Mouse (Mus musculus): ENCODE measurements around the gene Enox1. TPM values are rescaled to one million over a fixed set of nuclear protein-coding genes. Genes with fewer than 3 reads are reported as not detected.

Gene Enox1
- polyA plus RNA-seq, 1 experiment from 2014 or later, result 2.4 TPM

- WGBS, result 67% methylated on average over 2 of the region's 2 CpGs
Observed at GRCm38 (mm10) chr14:77369070-77369469, 212.5 kb downstream of the Enox1 start.

GRCm38 (mm10) chr14:77370521-77370920, 214.0 kb downstream of the Enox1 start:
- H3K4me2 ChIP-seq (ENCODE audit: low read depth, low read length), result no peak overlapping the region
- H3K27me3 ChIP-seq (ENCODE audit: control insufficient read depth, insufficient read depth, low read depth, low read length), result no peaks in the 10 kb centered on the region
- no peaks in the 10 kb centered on the region for H3K9me3 ChIP-seq (ENCODE audit: control insufficient read depth, low read length)
- H3K27ac ChIP-seq (ENCODE audit: low read length), result no peak overlapping the region
- no peak for ATAC-seq (ENCODE audit: low read depth)
- H3K36me3 ChIP-seq (ENCODE audit: control insufficient read depth, insufficient read depth, low read length), result no peaks in the 10 kb centered on the region
- H3K4me1 ChIP-seq (replicated peaks; ENCODE audit: control insufficient read depth, insufficient read depth, low read length), result no peaks in the 10 kb centered on the region; the same call in 1 of the 2 replicates
- 82% methylated on average over 3 of the region's 3 CpGs for WGBS
- no peak overlapping the region for H3K9ac ChIP-seq (ENCODE audit: low read length)
- no peak overlapping the region for H3K4me3 ChIP-seq (ENCODE audit: low read length)

More at GRCm38 (mm10) chr14:77369070-77369469, 212.5 kb downstream of the Enox1 start:
- no peaks in the 10 kb centered on the region for H3K27me3 ChIP-seq (ENCODE audit: control insufficient read depth, insufficient read depth, low read depth, low read length)
- H3K9ac ChIP-seq (ENCODE audit: low read length), result no peak overlapping the region
- no peak for ATAC-seq (ENCODE audit: low read depth)
- H3K4me2 ChIP-seq (ENCODE audit: low read depth, low read length), result no peak overlapping the region
- H3K4me3 ChIP-seq (ENCODE audit: low read length), result no peak overlapping the region
- no peak overlapping the region for H3K27ac ChIP-seq (ENCODE audit: low read length)
- H3K4me1 ChIP-seq (replicated peaks; ENCODE audit: control insufficient read depth, insufficient read depth, low read length), result no peaks in the 10 kb centered on the region; the same call in 1 of the 2 replicates
- no peaks in the 10 kb centered on the region for H3K9me3 ChIP-seq (ENCODE audit: control insufficient read depth, low read length)
- no peaks in the 10 kb centered on the region for H3K36me3 ChIP-seq (ENCODE audit: control insufficient read depth, insufficient read depth, low read length)

- no peak overlapping the region for H3K4me3 ChIP-seq (ENCODE audit: low read length)
- no peak for ATAC-seq (ENCODE audit: low read depth)
- H3K9me3 ChIP-seq (ENCODE audit: control insufficient read depth, low read length), result no peaks in the 10 kb centered on the region
- no peak overlapping the region for H3K27ac ChIP-seq (ENCODE audit: low read length)
- H3K27me3 ChIP-seq (ENCODE audit: control insufficient read depth, insufficient read depth, low read depth, low read length), result no peaks in the 10 kb centered on the region
- WGBS, result 59% methylated on average over 5 of the region's 5 CpGs
- no peak overlapping the region for H3K4me2 ChIP-seq (ENCODE audit: low read depth, low read length)
- no peak overlapping the region for H3K9ac ChIP-seq (ENCODE audit: low read length)
- no peaks in the 10 kb centered on the region for H3K36me3 ChIP-seq (ENCODE audit: control insufficient read depth, insufficient read depth, low read length)
- no peaks in the 10 kb centered on the region; the same call in 1 of the 2 replicates for H3K4me1 ChIP-seq (replicated peaks; ENCODE audit: control insufficient read depth, insufficient read depth, low read length)
Observed at GRCm38 (mm10) chr14:77371977-77372376, 215.4 kb downstream of the Enox1 start.

- no peak overlapping the region for H3K27ac ChIP-seq (ENCODE audit: low read length)
- H3K4me3 ChIP-seq (ENCODE audit: low read length), result no peak overlapping the region
- H3K4me2 ChIP-seq (ENCODE audit: low read depth, low read length), result no peak overlapping the region
- no peaks in the 10 kb centered on the region for H3K9me3 ChIP-seq (ENCODE audit: control insufficient read depth, low read length)
- WGBS, result 49% methylated on average over 3 of the region's 3 CpGs
- no peaks in the 10 kb centered on the region; the same call in 1 of the 2 replicates for H3K4me1 ChIP-seq (replicated peaks; ENCODE audit: control insufficient read depth, insufficient read depth, low read length)
- H3K36me3 ChIP-seq (ENCODE audit: control insufficient read depth, insufficient read depth, low read length), result no peaks in the 10 kb centered on the region
- H3K27me3 ChIP-seq (ENCODE audit: control insufficient read depth, insufficient read depth, low read depth, low read length), result no peaks in the 10 kb centered on the region
- ATAC-seq (ENCODE audit: low read depth), result no peak
- H3K9ac ChIP-seq (ENCODE audit: low read length), result no peak overlapping the region
Observed at GRCm38 (mm10) chr14:77373119-77373518, 216.6 kb downstream of the Enox1 start.

GRCm38 (mm10) chr14:77375054-77375453, 218.5 kb downstream of the Enox1 start:
- no peak overlapping the region for H3K9ac ChIP-seq (ENCODE audit: low read length)

GRCm38 (mm10) chr14:77375618-77376017, 219.1 kb downstream of the Enox1 start:
- Histone ChIP-seq H3K27me3 (ENCODE audit: control insufficient read depth, insufficient read depth, low read depth, low read length) (no peaks in the 10 kb centered on the region), H3K9me3 (ENCODE audit: control insufficient read depth, low read length) (no peaks in the 10 kb centered on the region), H3K36me3 (ENCODE audit: control insufficient read depth, insufficient read depth, low read length) (no peaks in the 10 kb centered on the region), H3K27ac (ENCODE audit: low read length) (no peak overlapping the region), H3K9ac (ENCODE audit: low read length) (no peak overlapping the region), H3K4me1 (replicated peaks; ENCODE audit: control insufficient read depth, insufficient read depth, low read length) (no peaks in the 10 kb centered on the region), H3K4me3 (ENCODE audit: low read length) (no peak overlapping the region), H3K4me2 (ENCODE audit: low read depth, low read length) (no peak overlapping the region)
- 42% methylated on average over 9 of the region's 9 CpGs for WGBS
- ATAC-seq (ENCODE audit: low read depth), result no peak

More at GRCm38 (mm10) chr14:77375054-77375453, 218.5 kb downstream of the Enox1 start:
- no peaks in the 10 kb centered on the region for H3K4me1 ChIP-seq (replicated peaks; ENCODE audit: control insufficient read depth, insufficient read depth, low read length)
- no peak for ATAC-seq (ENCODE audit: low read depth)
- no peak overlapping the region for H3K4me2 ChIP-seq (ENCODE audit: low read depth, low read length)
- 29% methylated on average over 2 of the region's 2 CpGs for WGBS
- no peaks in the 10 kb centered on the region for H3K9me3 ChIP-seq (ENCODE audit: control insufficient read depth, low read length)
- no peak overlapping the region for H3K4me3 ChIP-seq (ENCODE audit: low read length)
- H3K36me3 ChIP-seq (ENCODE audit: control insufficient read depth, insufficient read depth, low read length), result no peaks in the 10 kb centered on the region
- H3K27ac ChIP-seq (ENCODE audit: low read length), result no peak overlapping the region
- no peaks in the 10 kb centered on the region for H3K27me3 ChIP-seq (ENCODE audit: control insufficient read depth, insufficient read depth, low read depth, low read length)

GRCm38 (mm10) chr14:77376731-77377130, 220.2 kb downstream of the Enox1 start:
- H3K4me1 ChIP-seq (replicated peaks; ENCODE audit: control insufficient read depth, insufficient read depth, low read length), result no peaks in the 10 kb centered on the region
- 59% methylated on average over 7 of the region's 7 CpGs for WGBS
- H3K27me3 ChIP-seq (ENCODE audit: control insufficient read depth, insufficient read depth, low read depth, low read length), result no peaks in the 10 kb centered on the region
- no peaks in the 10 kb centered on the region for H3K9me3 ChIP-seq (ENCODE audit: control insufficient read depth, low read length)
- no peak overlapping the region for H3K9ac ChIP-seq (ENCODE audit: low read length)
- no peak for ATAC-seq (ENCODE audit: low read depth)
- no peak overlapping the region for H3K4me2 ChIP-seq (ENCODE audit: low read depth, low read length)
- H3K27ac ChIP-seq (ENCODE audit: low read length), result no peak overlapping the region
- no peaks in the 10 kb centered on the region for H3K36me3 ChIP-seq (ENCODE audit: control insufficient read depth, insufficient read depth, low read length)
- H3K4me3 ChIP-seq (ENCODE audit: low read length), result no peak overlapping the region

- Histone ChIP-seq H3K36me3 (ENCODE audit: control insufficient read depth, insufficient read depth, low read length) (no peaks in the 10 kb centered on the region), H3K4me3 (ENCODE audit: low read length) (no peak overlapping the region), H3K9ac (ENCODE audit: low read length) (no peak overlapping the region), H3K27me3 (ENCODE audit: control insufficient read depth, insufficient read depth, low read depth, low read length) (no peaks in the 10 kb centered on the region), H3K9me3 (ENCODE audit: control insufficient read depth, low read length) (no peaks in the 10 kb centered on the region), H3K27ac (ENCODE audit: low read length) (no peak overlapping the region), H3K4me2 (ENCODE audit: low read depth, low read length) (no peak overlapping the region), H3K4me1 (replicated peaks; ENCODE audit: control insufficient read depth, insufficient read depth, low read length) (no peaks in the 10 kb centered on the region)
- 86% methylated on average over 3 of the region's 3 CpGs for WGBS
- ATAC-seq (ENCODE audit: low read depth), result no peak
Observed at GRCm38 (mm10) chr14:77377439-77377838, 220.9 kb downstream of the Enox1 start.

- no peak for ATAC-seq (ENCODE audit: low read depth)
- WGBS, result 74% methylated on average over 5 of the region's 5 CpGs
Observed at GRCm38 (mm10) chr14:77377873-77378272, 221.3 kb downstream of the Enox1 start.

GRCm38 (mm10) chr14:77381532-77381931, 225.0 kb downstream of the Enox1 start:
- H3K27ac ChIP-seq (ENCODE audit: low read length), result no peak overlapping the region
- no peak overlapping the region for H3K9ac ChIP-seq (ENCODE audit: low read length)
- no peaks in the 10 kb centered on the region for H3K36me3 ChIP-seq (ENCODE audit: control insufficient read depth, insufficient read depth, low read length)
- no peak overlapping the region for H3K4me3 ChIP-seq (ENCODE audit: low read length)
- H3K4me2 ChIP-seq (ENCODE audit: low read depth, low read length), result no peak overlapping the region
- H3K27me3 ChIP-seq (ENCODE audit: control insufficient read depth, insufficient read depth, low read depth, low read length), result no peaks in the 10 kb centered on the region
- H3K9me3 ChIP-seq (ENCODE audit: control insufficient read depth, low read length), result no peaks in the 10 kb centered on the region
- WGBS, result 40% methylated on average over 2 of the region's 2 CpGs
- no peaks in the 10 kb centered on the region for H3K4me1 ChIP-seq (replicated peaks; ENCODE audit: control insufficient read depth, insufficient read depth, low read length)
- ATAC-seq (ENCODE audit: low read depth), result no peak

More at GRCm38 (mm10) chr14:77377873-77378272, 221.3 kb downstream of the Enox1 start:
- Histone ChIP-seq H3K4me2 (ENCODE audit: low read depth, low read length) (no peak overlapping the region), H3K9ac (ENCODE audit: low read length) (no peak overlapping the region), H3K4me3 (ENCODE audit: low read length) (no peak overlapping the region), H3K36me3 (ENCODE audit: control insufficient read depth, insufficient read depth, low read length) (no peaks in the 10 kb centered on the region), H3K27ac (ENCODE audit: low read length) (no peak overlapping the region), H3K9me3 (ENCODE audit: control insufficient read depth, low read length) (no peaks in the 10 kb centered on the region), H3K27me3 (ENCODE audit: control insufficient read depth, insufficient read depth, low read depth, low read length) (no peaks in the 10 kb centered on the region), H3K4me1 (replicated peaks; ENCODE audit: control insufficient read depth, insufficient read depth, low read length) (no peaks in the 10 kb centered on the region)
